Comparison of ENCODE assay signal across 35 mouse cellular contexts in the genomic region with DNA sequence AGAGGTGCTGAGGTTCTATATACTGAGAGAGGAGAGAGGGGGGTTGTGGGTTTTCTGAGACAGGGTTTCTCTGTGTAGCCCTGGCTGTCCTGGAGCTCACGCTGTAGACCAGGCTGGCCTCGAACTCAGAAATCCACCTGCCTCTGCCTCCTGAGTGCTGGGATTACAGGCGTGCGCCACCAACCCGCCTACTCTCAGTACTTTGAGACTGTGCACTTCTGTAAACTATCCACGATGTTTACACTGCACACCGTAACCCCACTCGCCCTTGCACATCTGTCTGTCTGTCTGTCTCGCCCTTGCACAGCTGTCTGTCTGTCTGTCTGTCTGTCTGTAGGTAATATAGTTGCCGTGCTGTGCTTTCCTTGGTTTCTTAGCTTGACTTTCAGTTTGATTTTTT.
"Had no signal": no experiment of that assay in that cellular context is flagged by ENCODE, and none has a peak within 500 bp of the region (broad histone marks: within the 10 kb centered on the region; RNA-seq: fewer than 3 reads in every experiment).

No protein-coding gene starts in this region.

- ATAC-seq: hindbrain, embryonic 16.5 days; hindbrain, postnatal 0 days; inflammation-experienced regulatory T-cells, adult 6 months; intestine, embryonic 15.5 days; intestine, embryonic 16.5 days; intestine, postnatal 0 days had no signal

- H3K27ac ChIP-seq: heart, embryonic 13.5 days; heart, embryonic 15.5 days; hindbrain, embryonic 10.5 days; hindbrain, embryonic 12.5 days; hindbrain, embryonic 13.5 days; hindbrain, embryonic 14.5 days; hindbrain, embryonic 15.5 days; hindbrain, postnatal 0 days; intestine, embryonic 15.5 days; kidney, embryonic 15.5 days; kidney, postnatal 0 days; layer of hippocampus, adult 2 months; left cerebral cortex, adult 2 months had no signal

- H3K4me2 ChIP-seq: heart, embryonic 11.5 days; heart, embryonic 12.5 days; heart, embryonic 13.5 days; heart, embryonic 15.5 days; hindbrain, embryonic 12.5 days; hindbrain, embryonic 13.5 days; hindbrain, embryonic 14.5 days; hindbrain, embryonic 15.5 days; intestine, embryonic 15.5 days; kidney, embryonic 15.5 days had no signal

- H3K4me1 ChIP-seq: heart, embryonic 12.5 days; heart, embryonic 13.5 days; heart, embryonic 15.5 days; hindbrain, embryonic 10.5 days; hindbrain, embryonic 12.5 days; hindbrain, embryonic 13.5 days; hindbrain, embryonic 15.5 days; intestine, embryonic 15.5 days; kidney, embryonic 15.5 days had no signal

- DNase-seq: heart, postnatal 10 days; heart, postnatal 14 days; heart, postnatal 36 days; heart, postnatal 4 days; kidney, adult 11 months; kidney, adult 18-20 months; kidney, adult 2 months; kidney, adult 8-10 months; kidney, adult 9 months; kidney, postnatal 10 days; kidney, postnatal 14 days; kidney, postnatal 25 days; kidney, postnatal 36 days; kidney, postnatal 4 days; layer of hippocampus, adult 9-11 months; layer of hippocampus, postnatal 36 days had no signal

- H3K4me3 ChIP-seq: heart, embryonic 12.5 days; heart, embryonic 13.5 days; heart, embryonic 15.5 days; hindbrain, embryonic 10.5 days; hindbrain, embryonic 12.5 days; hindbrain, embryonic 13.5 days; hindbrain, embryonic 15.5 days; intestine, embryonic 15.5 days; kidney, embryonic 15.5 days; layer of hippocampus, adult 2 months; left cerebral cortex, adult 2 months had no signal

- H3K27me3 ChIP-seq: heart, embryonic 12.5 days; heart, embryonic 13.5 days; heart, embryonic 15.5 days; hindbrain, embryonic 12.5 days; hindbrain, embryonic 13.5 days; hindbrain, embryonic 15.5 days; intestine, embryonic 15.5 days; kidney, embryonic 15.5 days had no signal

- H3K9me3 ChIP-seq: heart, embryonic 12.5 days; heart, embryonic 13.5 days; heart, embryonic 15.5 days; hindbrain, embryonic 10.5 days; hindbrain, embryonic 12.5 days; hindbrain, embryonic 13.5 days; hindbrain, embryonic 15.5 days; intestine, embryonic 15.5 days; kidney, embryonic 15.5 days had no signal

- H3K9ac ChIP-seq: heart, embryonic 12.5 days; heart, embryonic 13.5 days; heart, embryonic 15.5 days; hindbrain, embryonic 12.5 days; hindbrain, embryonic 13.5 days; hindbrain, embryonic 14.5 days; hindbrain, embryonic 15.5 days; intestine, embryonic 15.5 days; kidney, embryonic 15.5 days had no signal
